Mouse (Mus musculus) layer of hippocampus, adult 11-12 months (tissue): Measurements from ENCODE around the gene Gm20431.

Experiments used
- DNase-seq: peaks from one replicate; pipeline ENCODE4 v3.0.0; 2022; ENCODE audit warnings: low spot score

Gene Gm20431

DNA sequence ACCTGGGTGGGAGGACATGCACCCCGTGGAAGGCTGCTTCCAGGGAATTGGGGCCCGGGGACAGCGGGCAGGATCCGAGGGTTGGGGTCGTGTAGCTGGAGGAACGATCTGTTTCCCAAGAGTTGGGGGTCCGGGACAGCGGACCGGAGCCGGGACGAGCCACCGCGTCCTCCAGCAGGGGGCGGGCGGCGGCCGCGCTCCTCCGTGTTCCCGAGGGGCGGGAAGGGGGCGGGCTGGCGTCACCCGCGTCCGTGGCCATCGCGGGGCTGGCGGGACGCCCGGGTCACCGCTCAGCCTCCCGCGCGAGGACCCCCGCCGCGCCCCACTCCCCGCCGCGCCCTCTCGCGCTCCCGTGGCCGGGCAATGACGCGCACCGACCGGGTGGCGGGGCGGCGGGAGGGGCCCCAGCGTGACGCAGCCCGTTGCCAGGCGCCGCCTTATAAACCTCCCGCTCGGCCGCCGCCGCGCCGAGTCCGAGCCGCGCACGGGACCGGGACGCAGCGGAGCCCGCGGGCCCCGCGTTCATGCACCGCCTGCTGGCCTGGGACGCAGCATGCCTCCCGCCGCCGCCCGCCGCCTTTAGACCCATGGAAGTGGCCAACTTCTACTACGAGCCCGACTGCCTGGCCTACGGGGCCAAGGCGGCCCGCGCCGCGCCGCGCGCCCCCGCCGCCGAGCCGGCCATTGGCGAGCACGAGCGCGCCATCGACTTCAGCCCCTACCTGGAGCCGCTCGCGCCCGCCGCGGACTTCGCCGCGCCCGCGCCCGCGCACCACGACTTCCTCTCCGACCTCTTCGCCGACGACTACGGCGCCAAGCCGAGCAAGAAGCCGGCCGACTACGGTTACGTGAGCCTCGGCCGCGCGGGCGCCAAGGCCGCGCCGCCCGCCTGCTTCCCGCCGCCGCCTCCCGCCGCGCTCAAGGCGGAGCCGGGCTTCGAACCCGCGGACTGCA is 27.5 kb upstream of the Gm20431 start, which contains the start of gene Cebpb:
Gene Cebpb, plus strand, starts transcription at position 418 of the 954 bp plus-strand sequence.
- DNase-seq, result peak; percentile 81

DNA sequence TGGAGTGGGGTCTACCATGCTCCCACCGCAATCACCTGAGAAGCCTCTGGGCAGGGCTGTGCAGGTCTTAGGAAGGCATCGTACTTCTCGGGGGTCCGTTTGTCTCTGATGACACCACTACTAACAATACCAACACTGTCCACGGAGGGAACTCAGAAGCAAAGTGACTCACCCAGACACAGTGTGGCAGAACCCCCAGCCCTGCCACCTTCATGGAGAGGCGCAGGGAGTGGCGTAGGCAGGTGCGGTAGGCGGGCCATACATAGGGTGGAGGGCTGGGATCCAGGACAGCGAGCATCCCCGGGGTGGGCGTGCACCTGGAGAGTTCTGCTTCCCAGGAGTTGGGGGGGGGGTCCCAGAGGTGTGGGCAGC is 26.8 kb upstream of the Gm20431 start:
- DNase-seq, result no peak

DNA sequence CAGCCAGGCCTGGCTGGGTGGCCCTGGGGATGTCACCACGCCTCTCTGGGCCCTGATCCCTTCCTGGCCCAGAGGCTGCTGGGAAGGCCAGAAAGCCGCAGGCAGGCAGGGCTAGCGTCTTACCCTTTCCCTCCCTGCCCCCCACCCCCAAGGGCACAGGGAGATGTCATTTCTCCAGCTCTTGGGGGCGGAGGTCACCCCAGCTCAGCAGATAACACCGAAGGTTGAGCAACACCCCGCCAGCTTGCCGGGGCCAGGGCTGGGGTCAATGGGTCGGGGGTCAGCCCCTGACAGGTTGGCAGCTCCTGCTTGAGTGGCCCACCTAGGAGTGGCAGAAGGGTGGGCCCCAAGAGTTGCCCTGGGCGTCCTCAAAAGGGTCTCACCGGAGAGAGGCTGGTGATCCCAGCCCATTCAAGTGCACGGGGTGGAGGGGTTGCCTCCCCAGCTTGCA is 26.4 kb upstream of the Gm20431 start:
- no peak for DNase-seq

DNA sequence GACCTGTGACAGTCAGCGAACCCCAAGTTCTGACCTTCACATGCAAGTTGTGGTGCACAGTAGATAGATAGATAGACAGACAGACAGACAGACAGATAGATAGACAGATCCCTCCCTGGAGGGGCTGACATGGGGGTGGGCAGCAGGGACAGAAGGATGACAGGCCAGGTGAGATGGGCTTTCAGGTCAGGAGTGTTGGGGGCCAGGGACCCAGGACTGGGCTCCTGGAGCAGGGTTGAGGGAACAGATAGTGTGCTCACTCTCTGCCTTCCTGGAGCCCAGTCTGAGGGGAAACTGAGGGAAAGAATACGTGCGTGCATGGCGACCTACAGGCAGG is 25.9 kb upstream of the Gm20431 start:
- no peak for DNase-seq

DNA sequence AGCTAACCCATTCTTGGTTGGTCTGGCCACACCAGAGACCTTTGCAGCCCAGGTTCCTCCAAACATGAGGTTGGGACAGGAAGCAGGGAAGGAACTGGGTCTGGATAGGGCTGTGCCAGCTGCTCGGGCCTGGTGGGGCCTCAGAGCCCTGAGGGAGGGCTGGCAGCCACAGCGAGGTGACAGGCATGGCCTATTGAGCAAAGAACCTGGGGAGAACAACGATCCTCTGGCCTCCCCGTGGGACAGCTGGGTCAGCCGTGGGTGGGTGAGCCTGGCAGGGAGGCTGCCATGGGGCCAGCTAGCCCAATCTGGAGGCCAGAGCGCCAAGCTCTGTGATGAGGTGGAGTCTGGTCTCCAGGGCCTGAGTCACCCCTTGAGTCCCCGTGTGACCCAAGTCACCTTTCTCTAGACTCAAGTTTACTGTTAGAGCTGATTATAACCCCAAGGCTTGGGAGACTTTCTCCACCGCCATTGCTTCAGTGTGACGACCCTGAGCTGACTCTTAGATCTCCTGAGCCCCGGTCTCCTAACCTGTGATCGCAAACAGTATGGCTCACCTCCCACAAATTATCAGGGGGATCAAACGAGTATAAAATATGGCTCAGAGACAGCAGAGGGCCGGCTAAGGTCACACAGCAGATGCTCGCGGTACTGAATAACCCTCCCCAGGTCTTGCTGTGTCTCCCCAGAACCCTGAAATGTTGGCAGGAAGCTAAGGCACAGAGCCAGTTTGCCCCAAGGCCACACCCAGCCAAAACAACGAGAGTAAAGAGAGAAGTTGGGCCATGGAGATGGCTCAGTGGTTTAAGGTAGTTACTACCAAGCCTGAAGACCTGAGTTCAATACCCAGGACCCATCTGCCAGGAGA is 25.3 kb upstream of the Gm20431 start:
- DNase-seq, result no peak

DNA sequence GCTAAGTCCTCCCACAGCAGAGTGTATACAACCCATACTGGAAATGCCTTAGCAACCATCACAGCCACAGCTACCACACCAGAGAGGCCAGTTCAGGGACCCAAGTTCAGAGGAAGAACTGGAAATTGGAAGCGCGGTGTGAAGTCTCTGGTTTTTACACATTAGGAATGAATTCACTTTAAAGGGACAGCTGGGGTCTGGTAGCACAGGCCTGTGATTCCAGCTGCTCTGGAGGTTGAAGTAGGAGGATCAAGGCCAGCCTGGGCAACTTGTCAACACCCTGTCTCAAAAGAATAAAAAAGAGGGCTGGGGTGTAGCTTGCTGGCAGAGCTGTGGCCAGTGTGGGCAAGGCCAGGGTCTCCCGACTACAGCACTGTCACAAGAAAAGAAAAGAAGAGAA is 24.6 kb upstream of the Gm20431 start:
- DNase-seq, result no peak

DNA sequence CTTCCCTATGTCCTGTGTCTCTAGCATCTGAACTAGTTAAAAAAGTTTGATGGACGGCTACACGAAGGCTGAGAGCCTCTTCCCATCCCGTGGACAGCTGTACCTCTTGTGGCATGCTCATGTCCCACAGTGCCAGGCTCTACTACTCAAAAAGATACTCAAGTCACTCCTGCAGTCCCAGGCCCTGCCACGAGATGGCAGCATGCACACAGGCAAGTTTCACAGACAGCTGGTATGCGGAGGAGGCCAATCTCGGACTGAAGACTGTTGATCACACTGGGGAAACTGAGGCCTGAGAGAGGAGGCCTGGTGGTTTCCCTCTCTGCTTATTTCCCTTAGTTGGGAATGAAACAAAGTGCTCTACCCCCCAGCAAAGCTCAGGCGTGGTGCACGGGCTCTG is 23.8 kb upstream of the Gm20431 start:
- DNase-seq, result peak; percentile 99

DNA sequence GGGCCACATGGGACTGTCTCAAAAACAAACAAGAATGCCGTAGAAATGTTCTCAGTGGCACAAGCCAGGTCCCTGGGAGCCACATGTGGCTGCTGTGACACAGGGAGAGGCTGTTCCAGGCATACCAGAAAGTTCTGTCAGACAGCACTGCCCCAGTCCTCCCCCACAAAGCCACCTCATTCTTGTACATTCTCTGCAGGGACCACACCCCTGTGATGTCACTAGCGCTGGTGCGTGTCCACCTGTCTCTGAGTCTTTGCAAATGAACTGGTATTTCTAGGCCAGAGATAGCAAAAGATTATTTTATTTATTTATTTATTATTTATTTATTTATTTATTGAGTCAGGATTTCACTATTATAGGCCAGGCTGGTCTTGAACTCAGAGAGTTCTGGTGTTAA is 22.4 kb upstream of the Gm20431 start:
- DNase-seq, result no peak

DNA sequence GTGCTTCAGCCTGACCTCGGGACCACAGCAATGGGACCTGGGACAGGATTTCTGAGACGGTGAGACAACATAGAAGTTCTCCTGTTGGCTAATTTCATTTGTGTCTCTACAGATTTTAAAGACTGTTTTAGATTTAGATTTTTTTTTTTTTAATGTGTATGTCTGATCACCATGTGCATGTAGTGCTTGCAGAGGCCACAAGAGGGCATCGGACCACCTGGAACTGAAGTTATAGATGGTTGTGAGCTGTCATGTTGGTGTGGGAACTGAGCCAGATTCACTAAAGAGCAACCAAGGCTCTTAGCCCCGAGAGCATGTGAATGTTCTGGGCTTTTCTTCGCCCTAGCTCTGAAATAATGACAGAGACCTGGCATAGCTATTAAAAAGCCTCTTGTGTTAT is 19.4 kb upstream of the Gm20431 start:
- peak; percentile 62 for DNase-seq

- DNase-seq, result peak; percentile 82
These were observed 18.7 kb upstream of the Gm20431 start for GRCm38 (mm10) chr2:167679902-167680430.

GRCm38 (mm10) chr2:167678600-167678999 is 17.3 kb upstream of the Gm20431 start:
- no peak for DNase-seq

- DNase-seq, result no peak
These were observed 14.0 kb upstream of the Gm20431 start for GRCm38 (mm10) chr2:167675120-167675909.

DNA sequence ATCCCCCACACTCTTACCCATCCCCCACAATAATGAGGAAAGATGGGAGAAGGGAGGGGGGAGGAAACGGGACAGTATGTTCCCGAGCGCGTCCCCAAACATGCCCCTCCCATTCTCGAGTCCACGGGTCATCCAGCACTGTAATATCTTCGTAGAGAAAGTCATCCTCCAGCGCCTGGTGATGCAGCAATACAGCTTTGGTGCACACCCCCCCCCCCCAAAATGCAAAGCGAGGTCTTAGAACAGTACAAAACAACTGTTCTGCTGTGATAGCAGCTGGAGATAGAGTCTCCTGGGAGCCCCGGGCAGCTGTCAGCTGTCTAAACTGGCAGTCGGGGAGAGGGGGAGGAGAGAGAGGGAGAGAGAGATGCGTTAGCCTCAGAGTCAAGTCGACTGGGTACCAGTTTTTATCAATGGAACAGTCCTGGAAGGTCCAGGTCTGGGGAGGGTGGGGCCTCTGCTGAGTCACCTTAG is 11.0 kb upstream of the Gm20431 start:
- no peak for DNase-seq

DNA sequence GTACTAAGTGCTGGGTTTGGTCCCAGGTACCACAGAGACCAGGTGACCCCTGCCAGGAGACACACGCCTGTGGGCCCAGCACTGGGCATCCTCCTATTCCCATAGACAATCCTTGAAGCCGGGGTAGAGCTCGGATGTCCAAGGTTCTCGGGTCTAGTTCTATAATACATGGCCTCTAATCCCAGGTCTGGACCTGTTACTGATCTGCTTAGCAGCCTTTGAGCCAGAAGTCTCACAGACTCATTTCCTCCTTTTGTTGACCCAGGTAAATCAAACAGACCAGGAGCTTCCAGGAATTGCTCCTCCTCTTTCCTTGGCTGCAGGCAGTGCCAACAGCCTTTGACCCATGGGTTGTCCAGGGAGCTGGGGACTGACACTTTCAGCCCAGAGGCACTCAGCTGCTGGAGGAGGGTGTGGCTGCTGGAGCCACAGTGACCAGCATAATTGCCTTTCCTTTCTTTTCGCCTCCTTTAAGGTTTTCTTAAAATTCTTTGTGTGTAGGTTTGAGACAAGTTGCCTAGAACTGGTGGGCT is 9.9 kb upstream of the Gm20431 start:
- DNase-seq, result no peak

DNA sequence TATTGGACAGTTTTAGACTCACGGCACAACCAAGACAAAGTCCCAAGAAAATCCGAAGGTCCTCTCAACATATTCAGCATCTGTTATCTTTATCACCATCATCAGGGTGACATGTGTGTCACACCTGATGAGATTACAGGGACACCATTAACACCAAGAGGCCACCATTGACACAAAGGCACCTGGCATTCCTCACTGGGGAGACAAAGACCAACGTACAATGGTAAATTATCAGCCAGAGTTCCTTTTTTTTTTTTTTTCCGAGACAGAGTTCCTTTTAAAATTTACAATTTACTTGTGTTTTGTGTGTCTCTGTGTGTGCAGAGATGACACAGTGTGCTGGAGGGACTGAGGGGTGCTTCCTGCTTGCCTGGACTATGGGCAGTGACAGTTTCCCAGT is 8.1 kb upstream of the Gm20431 start:
- no peak for DNase-seq

- DNase-seq, result no peak
These were observed 7.1 kb upstream of the Gm20431 start for GRCm38 (mm10) chr2:167668426-167668825.

DNA sequence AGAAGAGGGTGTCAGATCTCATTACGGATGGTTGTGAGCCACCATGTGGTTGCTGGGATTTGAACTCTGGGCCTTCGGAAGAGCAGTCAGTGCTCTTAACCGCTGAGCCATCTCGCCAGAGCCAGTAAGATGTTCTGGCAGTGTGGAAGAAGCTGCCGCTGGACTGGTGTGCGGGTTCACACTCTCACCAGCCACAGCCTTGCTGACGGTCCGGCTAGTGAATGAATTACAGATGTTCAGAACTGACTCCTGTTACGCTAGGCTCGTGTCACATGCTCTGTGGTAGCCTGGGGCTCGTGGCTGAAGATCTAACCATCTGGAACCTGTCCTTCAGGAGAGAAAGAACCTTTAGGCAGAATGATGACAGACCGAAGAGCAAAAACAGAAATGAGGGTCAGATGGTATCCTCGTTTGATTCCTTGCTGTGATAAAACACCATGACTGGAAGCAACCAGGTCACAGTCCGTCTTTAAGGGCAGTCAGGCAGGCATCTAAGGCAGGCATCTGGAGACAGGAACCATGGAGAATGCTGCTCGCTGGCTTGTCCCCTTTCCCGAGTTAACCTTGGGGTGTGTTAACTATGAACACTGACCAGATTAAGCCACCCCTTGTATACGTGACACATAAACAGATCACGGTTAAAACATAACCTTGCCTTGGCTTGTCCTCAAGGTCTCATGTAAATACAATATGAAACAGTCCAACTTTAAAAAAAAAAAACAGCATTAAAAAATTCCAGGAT is 4.8 kb upstream of the Gm20431 start:
- DNase-seq, result no peak

DNA sequence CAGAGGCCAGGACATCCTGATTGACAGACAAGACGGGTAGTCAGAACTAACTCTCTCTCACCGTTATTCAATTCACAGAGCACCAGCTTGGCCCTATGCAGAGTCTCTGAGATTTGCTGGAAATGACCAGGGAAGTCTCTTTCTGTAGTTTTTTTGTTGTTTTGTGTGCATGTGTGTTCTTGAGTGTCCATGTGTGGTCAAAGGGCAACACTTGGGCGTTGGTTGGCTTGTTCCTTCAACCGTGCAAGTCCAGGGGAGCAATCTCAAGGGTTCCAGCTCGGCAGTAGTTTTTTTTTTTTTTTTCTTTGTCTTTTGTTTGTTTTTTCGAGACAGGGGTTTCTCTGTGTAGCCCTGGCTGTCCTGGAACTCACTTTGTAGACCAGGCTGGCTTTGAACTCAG is 1.4 kb upstream of the Gm20431 start:
- no peak for DNase-seq

DNA sequence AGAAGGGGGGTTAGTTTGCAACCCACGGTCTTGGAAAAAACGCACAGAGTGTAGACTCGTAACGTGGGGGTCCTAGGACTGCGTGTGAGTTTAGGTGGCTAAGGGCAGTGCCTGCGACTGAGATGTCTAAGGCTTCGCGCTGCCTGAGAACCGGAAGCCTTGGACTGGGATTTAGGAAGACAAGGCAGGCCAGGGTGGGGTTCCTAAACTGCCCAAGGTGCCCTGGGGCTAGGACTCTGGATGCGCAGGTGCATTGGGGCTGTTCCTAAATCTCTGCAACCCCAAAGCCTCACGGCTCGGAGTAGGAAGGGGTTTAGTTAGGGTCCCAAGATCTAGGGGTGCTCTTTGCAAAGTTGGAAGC is 705 bp downstream of the Gm20431 start:
- no peak for DNase-seq

GRCm38 (mm10) chr2:167659847-167660610 is 1.3 kb downstream of the Gm20431 start:
- DNase-seq, result peak; percentile 62
